Mouse (Mus musculus) liver, embryonic 13.5 days (tissue): ENCODE data around the gene Evx2. TPM values are rescaled to one million over a fixed set of nuclear protein-coding genes. Genes with fewer than 3 reads are reported as not detected.

Experiments used
- ATAC-seq: fragments of 200-750 bp; cut with Nextera tagmentation; 2 replicates; pipeline ENCODE4 v1.8.0; 2017; ENCODE audit warnings: low read depth, mild to moderate bottlenecking, moderate number of reproducible peaks, moderate library complexity
- DNase-seq: peaks from one replicate; pipeline ENCODE4 v3.0.0; 2022
- H3K27ac ChIP-seq: fragments of 300-500 bp; sonication (generic); 2 replicates; pipeline ENCODE4 v1.5.1; 2015; ENCODE audit warnings: moderate library complexity, mild to moderate bottlenecking, inconsistent platforms
- H3K27me3 ChIP-seq: fragments of 300-500 bp; sonication (generic); 2 replicates; pipeline ENCODE4 v1.6.1; 2015; ENCODE audit warnings: mild to moderate bottlenecking, inconsistent platforms
- H3K36me3 ChIP-seq: fragments of 300-500 bp; sonication (generic); 2 replicates; pipeline ENCODE4 v1.6.1; 2015; ENCODE audit warnings: mild to moderate bottlenecking, inconsistent platforms
- H3K4me1 ChIP-seq: fragments of 300-500 bp; sonication (generic); replicated peaks from 2 replicates; pipeline ENCODE4 v1.6.1; 2015; ENCODE audit warnings: inconsistent platforms
- H3K4me2 ChIP-seq: fragments of 300-500 bp; sonication (generic); 2 replicates; pipeline ENCODE4 v1.6.1; 2015; ENCODE audit warnings: inconsistent platforms, mild to moderate bottlenecking, moderate library complexity
- H3K4me3 ChIP-seq: fragments of 300-500 bp; sonication (generic); replicated peaks from 2 replicates; pipeline ENCODE4 v1.5.1; 2015; ENCODE audit warnings: mild to moderate bottlenecking, inconsistent platforms
- H3K9ac ChIP-seq: fragments of 300-500 bp; sonication (generic); 2 replicates; pipeline ENCODE4 v1.6.1; 2015; ENCODE audit warnings: mild to moderate bottlenecking, inconsistent platforms
- H3K9me3 ChIP-seq: fragments of 300-500 bp; sonication (generic); replicated peaks from 2 replicates; pipeline ENCODE4 v1.6.1; 2016; ENCODE audit warnings: inconsistent platforms
- WGBS: fragments of 180-500 bp; shearing (Covaris S2); methylation state at CpG from one replicate; pipeline ENCODE4 v1.1.7; 2015; ENCODE audit not compliant: insufficient replicate concordance; 5-methylcytosine and 5-hydroxymethylcytosine counted together
- polyA plus RNA-seq: library from polyadenylated mRNA; unstranded; fragments of >200 nt; fragmentation: Nextera tagmentation; extraction: Ambion mirVana; gene quantifications from 2 replicates; pipeline ENCODE4 v1.2.1, GENCODE M21; 2015

The Evx2 gene
- polyA plus RNA-seq, 1 experiment from 2014 or later = not detected

DNA sequence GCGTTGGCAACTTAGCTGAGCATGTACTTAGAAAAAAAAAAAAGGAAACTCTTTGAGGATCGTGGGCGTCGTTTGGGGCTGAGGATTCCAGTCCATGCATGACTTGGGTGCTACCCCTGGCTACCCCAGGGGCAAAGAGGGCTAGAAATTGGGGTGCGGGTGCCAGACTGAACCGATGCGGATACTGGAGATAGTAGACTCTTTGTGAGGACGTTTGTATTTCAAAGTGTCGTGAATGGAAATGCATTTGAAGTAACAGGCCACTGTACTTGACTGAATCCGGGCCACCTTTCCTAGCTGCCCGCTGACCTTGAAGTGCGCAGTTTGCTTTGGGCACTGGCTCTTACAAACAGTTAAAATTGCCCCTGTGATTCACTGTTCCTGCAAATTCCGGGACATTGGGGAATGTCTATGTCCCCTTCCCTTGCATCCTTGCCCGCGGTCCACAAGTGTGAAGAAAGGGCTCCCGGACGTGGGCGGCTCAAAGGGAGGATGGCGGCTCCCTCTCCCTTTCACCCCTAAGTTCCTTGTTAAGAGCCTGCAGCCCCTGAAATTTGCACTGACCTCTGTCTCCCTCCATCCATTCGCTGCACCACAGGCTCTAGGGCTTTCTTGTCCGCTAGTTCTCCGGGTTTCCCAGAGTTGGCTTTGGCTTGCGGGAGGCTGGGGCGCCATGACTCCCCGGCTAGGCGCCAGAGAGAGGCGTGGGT lies 27.8 kb upstream of the Evx2 start:
- Histone ChIP-seq H3K9me3 (no peaks in the 10 kb centered on the region), H3K27ac (no peak overlapping the region), H3K9ac (no peak overlapping the region), H3K27me3 (peaks cover 97% of the 10 kb centered on the region), H3K4me3 (no peak overlapping the region), H3K4me1 (0 out of 2 replicates have a peak, but pooled peaks cover 3% of the 10 kb centered on the region), H3K36me3 (no peaks in the 10 kb centered on the region), H3K4me2 (no peak overlapping the region)
- no peak for DNase-seq
- no peak for ATAC-seq
- 3% methylated on average over 27 of the region's 27 CpGs for WGBS

- Histone ChIP-seq H3K4me2 (no peak overlapping the region), H3K27ac (no peak overlapping the region), H3K4me1 (0 out of 2 replicates have a peak, but pooled peaks cover 4% of the 10 kb centered on the region), H3K27me3 (peaks cover 97% of the 10 kb centered on the region), H3K9me3 (no peaks in the 10 kb centered on the region), H3K36me3 (no peaks in the 10 kb centered on the region), H3K9ac (no peak overlapping the region), H3K4me3 (no peak overlapping the region)
- DNase-seq (no peak), ATAC-seq (no peak)
- WGBS = 6% methylated on average over 17 of the region's 17 CpGs
These were observed 27.1 kb upstream of the Evx2 start for GRCm38 (mm10) chr2:74686301-74686987.

GRCm38 (mm10) chr2:74685059-74685603 lies 25.8 kb upstream of the Evx2 start:
- H3K4me2 ChIP-seq = no peak overlapping the region
- 15% methylated on average over 4 of the region's 4 CpGs for WGBS
- ATAC-seq = no peak
- H3K27me3 ChIP-seq = peaks cover 98% of the 10 kb centered on the region
- no peak for DNase-seq
- no peak overlapping the region for H3K9ac ChIP-seq
- H3K4me1 ChIP-seq = 0 out of 2 replicates have a peak, but pooled peaks cover 4% of the 10 kb centered on the region
- H3K4me3 ChIP-seq = no peak overlapping the region
- H3K9me3 ChIP-seq = no peaks in the 10 kb centered on the region
- no peak overlapping the region for H3K27ac ChIP-seq
- no peaks in the 10 kb centered on the region for H3K36me3 ChIP-seq

GRCm38 (mm10) chr2:74684106-74684505 lies 24.7 kb upstream of the Evx2 start:
- ATAC-seq (no peak), DNase-seq (no peak)
- no peaks in the 10 kb centered on the region for H3K36me3 ChIP-seq
- no peak overlapping the region for H3K27ac ChIP-seq
- no peak overlapping the region for H3K4me2 ChIP-seq
- H3K4me1 ChIP-seq = 0 out of 2 replicates have a peak, but pooled peaks cover 7% of the 10 kb centered on the region
- peaks cover 98% of the 10 kb centered on the region for H3K27me3 ChIP-seq
- no peak overlapping the region for H3K9ac ChIP-seq
- WGBS = 2% methylated on average over 12 of the region's 12 CpGs
- no peaks in the 10 kb centered on the region for H3K9me3 ChIP-seq
- no peak overlapping the region for H3K4me3 ChIP-seq

DNA sequence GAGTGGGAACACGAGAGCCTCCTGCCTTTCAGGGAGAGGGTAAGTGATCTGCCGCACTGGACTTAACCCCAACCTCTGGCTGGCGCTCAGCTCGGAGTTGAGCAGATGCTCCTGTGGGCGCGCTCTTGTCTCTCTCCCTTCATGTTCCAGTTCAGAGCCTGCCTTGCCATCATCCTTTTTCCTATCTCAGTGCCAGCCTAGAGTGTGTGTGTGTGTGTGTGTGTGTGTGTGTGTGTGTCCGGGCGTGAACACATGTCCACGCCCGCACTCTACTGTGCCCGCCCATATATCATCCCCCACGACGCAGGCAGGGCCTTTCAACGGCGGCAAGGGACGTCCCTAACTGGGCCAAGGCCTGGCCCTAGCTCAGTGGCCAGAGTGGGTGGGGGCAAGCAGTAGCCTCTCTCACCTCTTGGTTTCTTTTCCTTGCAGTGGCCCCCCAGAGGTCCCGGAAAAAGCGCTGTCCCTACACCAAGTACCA lies 24.2 kb upstream of the Evx2 start:
- peaks cover 98% of the 10 kb centered on the region for H3K27me3 ChIP-seq
- H3K4me2 ChIP-seq = no peak overlapping the region
- H3K4me1 ChIP-seq = 0 out of 2 replicates have a peak, but pooled peaks cover 7% of the 10 kb centered on the region
- no peak overlapping the region for H3K27ac ChIP-seq
- DNase-seq = no peak
- no peak overlapping the region for H3K4me3 ChIP-seq
- no peaks in the 10 kb centered on the region for H3K9me3 ChIP-seq
- H3K9ac ChIP-seq = no peak overlapping the region
- no peak for ATAC-seq
- 2% methylated on average over 18 of the region's 18 CpGs for WGBS
- H3K36me3 ChIP-seq = no peaks in the 10 kb centered on the region

DNA sequence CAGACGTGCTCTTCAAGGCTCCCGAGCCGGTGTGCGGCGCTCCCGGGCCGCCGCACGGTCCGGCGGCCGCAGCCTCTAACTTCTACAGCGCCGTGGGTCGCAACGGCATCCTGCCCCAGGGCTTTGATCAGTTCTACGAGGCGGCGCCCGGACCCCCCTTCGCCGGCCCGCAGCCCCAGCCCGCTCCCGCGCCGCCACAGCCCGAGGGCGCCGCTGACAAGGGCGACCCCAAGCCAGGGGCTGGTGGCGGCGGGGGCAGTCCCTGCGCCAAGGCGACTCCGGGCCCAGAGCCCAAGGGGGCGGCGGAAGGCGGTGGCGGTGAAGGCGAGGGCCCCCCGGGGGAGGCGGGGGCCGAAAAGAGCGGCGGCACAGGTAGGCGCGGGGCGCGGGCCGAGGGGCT lies 23.4 kb upstream of the Evx2 start:
- Histone ChIP-seq H3K9me3 (no peaks in the 10 kb centered on the region), H3K9ac (no peak overlapping the region), H3K4me3 (peak overlapping the region; percentile 12; the same call in 1 of the 2 replicates), H3K4me1 (0 out of 2 replicates have a peak, but pooled peaks cover 7% of the 10 kb centered on the region), H3K27ac (no peak overlapping the region), H3K27me3 (peaks cover 98% of the 10 kb centered on the region), H3K36me3 (no peaks in the 10 kb centered on the region), H3K4me2 (0 out of 2 replicates have a peak overlapping the region, but pooled peaks have one; percentile 24)
- ATAC-seq (no peak), DNase-seq (no peak)
- WGBS = 2% methylated on average over 45 of the region's 51 CpGs

- 2% methylated on average over 73 of the region's 78 CpGs for WGBS
- DNase-seq (no peak), ATAC-seq (no peak)
- H3K27me3 ChIP-seq = peaks cover 98% of the 10 kb centered on the region
- H3K36me3 ChIP-seq = no peaks in the 10 kb centered on the region
- H3K4me3 ChIP-seq = peak overlapping the region; percentile 12; the same call in 1 of the 2 replicates
- H3K9ac ChIP-seq = no peak overlapping the region
- H3K27ac ChIP-seq = no peak overlapping the region
- H3K9me3 ChIP-seq = no peaks in the 10 kb centered on the region
- 0 out of 2 replicates have a peak, but pooled peaks cover 7% of the 10 kb centered on the region for H3K4me1 ChIP-seq
- peak overlapping the region; percentile 24; the same call in 1 of the 2 replicates for H3K4me2 ChIP-seq
These were observed 22.5 kb upstream of the Evx2 start for GRCm38 (mm10) chr2:74681594-74682531.

GRCm38 (mm10) chr2:74680561-74681398 lies 21.4 kb upstream of the Evx2 start:
- Histone ChIP-seq H3K4me1 (0 out of 2 replicates have a peak, but pooled peaks cover 7% of the 10 kb centered on the region), H3K9ac (no peak overlapping the region), H3K4me3 (no peak overlapping the region), H3K36me3 (no peaks in the 10 kb centered on the region), H3K27me3 (peaks cover 100% of the 10 kb centered on the region), H3K4me2 (no peak overlapping the region), H3K9me3 (no peaks in the 10 kb centered on the region), H3K27ac (no peak overlapping the region)
- 2% methylated on average over 21 of the region's 21 CpGs for WGBS
- DNase-seq = no peak
- ATAC-seq = no peak

DNA sequence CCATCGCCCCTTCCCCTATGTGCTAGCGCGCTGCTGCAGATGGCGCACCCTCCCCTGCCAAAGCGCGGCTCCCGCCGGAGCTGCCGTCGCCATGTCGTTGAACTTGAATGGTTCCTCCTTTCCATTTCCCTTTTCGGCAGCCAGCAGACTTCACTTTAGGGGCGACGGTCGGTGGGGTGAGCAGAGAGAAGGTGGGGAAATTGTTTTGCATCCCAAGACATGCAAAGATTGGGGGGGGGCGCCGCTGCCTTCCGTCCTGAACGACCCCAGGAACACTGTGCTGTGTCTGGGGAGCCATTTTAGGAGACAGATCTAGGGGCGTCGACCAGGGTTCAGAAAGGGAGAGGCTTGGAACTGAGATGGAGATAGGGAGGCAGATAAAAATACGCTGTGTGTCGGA lies 20.6 kb upstream of the Evx2 start:
- H3K36me3 ChIP-seq = no peaks in the 10 kb centered on the region
- H3K9me3 ChIP-seq = no peaks in the 10 kb centered on the region
- H3K27me3 ChIP-seq = peaks cover 100% of the 10 kb centered on the region
- no peak overlapping the region for H3K4me2 ChIP-seq
- no peak overlapping the region for H3K9ac ChIP-seq
- H3K4me3 ChIP-seq = no peak overlapping the region
- WGBS = 3% methylated on average over 23 of the region's 23 CpGs
- ATAC-seq (no peak), DNase-seq (no peak)
- no peak overlapping the region for H3K27ac ChIP-seq
- H3K4me1 ChIP-seq = 0 out of 2 replicates have a peak, but pooled peaks cover 7% of the 10 kb centered on the region

- no peak overlapping the region for H3K9ac ChIP-seq
- DNase-seq (no peak), ATAC-seq (no peak)
- H3K4me2 ChIP-seq = no peak overlapping the region
- no peak overlapping the region for H3K4me3 ChIP-seq
- H3K27me3 ChIP-seq = peaks cover 100% of the 10 kb centered on the region
- WGBS = 2% methylated on average over 26 of the region's 26 CpGs
- H3K4me1 ChIP-seq = 0 out of 2 replicates have a peak, but pooled peaks cover 7% of the 10 kb centered on the region
- H3K36me3 ChIP-seq = no peaks in the 10 kb centered on the region
- H3K9me3 ChIP-seq = no peaks in the 10 kb centered on the region
- H3K27ac ChIP-seq = no peak overlapping the region
These were observed 20.2 kb upstream of the Evx2 start for GRCm38 (mm10) chr2:74679596-74679971.
